Mouse (Mus musculus): Measurements from ENCODE around the gene Kcnk4. TPM values are rescaled to one million over a fixed set of nuclear protein-coding genes. Genes with fewer than 3 reads are reported as not detected.

Gene Kcnk4
- polyA plus RNA-seq, 1 experiment = 1.8 TPM

DNA sequence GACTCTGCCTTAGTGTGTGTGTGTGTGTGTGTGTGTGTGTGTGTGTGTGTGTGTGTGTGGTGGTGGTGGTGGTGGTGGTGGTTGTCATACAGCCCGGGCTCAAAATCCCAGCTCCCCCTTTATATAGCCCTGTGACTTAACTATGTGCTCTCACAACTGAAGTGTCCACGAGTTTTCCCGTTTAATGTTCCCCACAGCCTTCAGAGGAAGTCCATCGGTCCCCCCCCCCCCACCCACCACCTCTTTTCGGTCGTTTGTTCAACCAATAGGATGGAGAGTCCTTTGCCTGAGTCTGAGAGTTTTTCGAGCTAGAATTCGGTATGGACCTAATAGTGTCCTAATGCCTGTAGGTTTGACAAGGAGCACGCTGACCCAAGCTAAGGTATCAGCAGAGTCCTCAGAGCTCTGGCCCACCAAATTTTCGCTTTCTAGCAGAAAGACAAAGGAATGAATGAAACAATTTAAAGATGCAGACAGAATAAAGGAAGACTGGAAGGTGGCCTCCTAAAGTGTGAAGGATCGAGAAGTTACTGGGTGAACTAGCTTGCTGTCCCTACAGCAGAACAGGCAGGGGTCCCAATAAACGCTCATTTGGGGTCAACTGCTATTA is 39.4 kb upstream of the Kcnk4 start:
- H3K4me1 ChIP-seq (replicated peaks; ENCODE audit: control insufficient read depth, insufficient read depth, low read length) = peaks cover 44% of the 10 kb centered on the region
- TF ChIP-seq CTCF (IDR thresholded peaks at IDR 0.05; ENCODE audit: borderline replicate concordance, control insufficient read depth, extremely low read depth, insufficient read depth, low read length, poor library complexity) = no peak
- TF ChIP-seq POLR2A (IDR thresholded peaks at IDR 0.05; ENCODE audit: control insufficient read depth, extremely low read depth, insufficient read depth, low read length, poor library complexity) = no peak
- H3K4me3 ChIP-seq (ENCODE audit: control insufficient read depth, insufficient read depth, low read length) = no peak overlapping the region; the same call in 1 of the 2 replicates
- H3K36me3 ChIP-seq (ENCODE audit: control insufficient read depth, insufficient read depth, low read length) = peaks cover 6% of the 10 kb centered on the region; the same call in 1 of the 2 replicates
- H3K27me3 ChIP-seq (ENCODE audit: control insufficient read depth, insufficient read depth, low read length) = no peaks in the 10 kb centered on the region
- whole genome bisulfite sequencing = 43% methylated on average over 12 of the region's 12 CpGs
- DNase-seq = no peak
- H3K27ac ChIP-seq (ENCODE audit: control insufficient read depth, insufficient read depth, low read length) = no peak overlapping the region

DNA sequence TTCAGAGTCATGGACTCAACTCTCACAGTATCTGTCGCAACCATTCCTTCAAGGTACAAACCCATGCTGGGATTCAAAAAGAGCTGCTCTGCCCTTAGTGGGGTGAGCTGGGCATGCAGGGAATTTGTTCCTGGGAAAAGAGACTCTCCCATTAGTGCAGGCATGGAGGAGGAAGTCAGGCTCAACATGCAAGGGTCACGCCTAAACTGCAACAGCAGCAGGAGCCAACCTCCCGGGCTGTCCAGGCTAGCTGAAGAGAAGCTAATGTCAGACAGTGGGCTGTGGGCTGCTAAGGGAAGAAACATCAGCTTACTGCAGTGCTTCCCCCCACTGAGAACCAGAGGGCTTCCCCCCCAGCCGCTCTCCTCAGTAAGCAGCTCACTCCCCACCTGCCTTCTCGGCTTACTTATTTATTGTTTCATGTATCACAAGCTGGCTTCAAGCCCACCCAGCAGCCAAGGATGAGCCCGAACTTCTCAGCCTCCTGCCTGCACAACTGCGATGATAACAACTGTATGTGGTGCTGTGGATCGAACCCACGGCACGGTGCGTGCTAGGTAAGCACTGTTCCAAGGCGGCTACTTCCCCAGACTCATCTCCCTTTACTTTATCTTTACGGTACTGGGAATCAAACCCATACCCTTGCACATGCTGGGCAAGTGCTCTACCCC is 38.1 kb upstream of the Kcnk4 start:
- TF ChIP-seq POLR2A (IDR thresholded peaks at IDR 0.05; ENCODE audit: control insufficient read depth, extremely low read depth, insufficient read depth, low read length, poor library complexity) (no peak), CTCF (IDR thresholded peaks at IDR 0.05; ENCODE audit: borderline replicate concordance, control insufficient read depth, extremely low read depth, insufficient read depth, low read length, poor library complexity) (no peak)
- 88% methylated on average over 13 of the region's 13 CpGs for WGBS
- H3K27me3 ChIP-seq (ENCODE audit: control insufficient read depth, insufficient read depth, low read length) = no peaks in the 10 kb centered on the region
- H3K4me1 ChIP-seq (replicated peaks; ENCODE audit: control insufficient read depth, insufficient read depth, low read length) = peaks cover 40% of the 10 kb centered on the region
- H3K36me3 ChIP-seq (ENCODE audit: control insufficient read depth, insufficient read depth, low read length) = peaks cover under 1% of the 10 kb centered on the region; the same call in 1 of the 2 replicates
- DNase-seq = no peak
- H3K4me3 ChIP-seq (ENCODE audit: control insufficient read depth, insufficient read depth, low read length) = no peak overlapping the region
- no peak overlapping the region for H3K27ac ChIP-seq (ENCODE audit: control insufficient read depth, insufficient read depth, low read length)

DNA sequence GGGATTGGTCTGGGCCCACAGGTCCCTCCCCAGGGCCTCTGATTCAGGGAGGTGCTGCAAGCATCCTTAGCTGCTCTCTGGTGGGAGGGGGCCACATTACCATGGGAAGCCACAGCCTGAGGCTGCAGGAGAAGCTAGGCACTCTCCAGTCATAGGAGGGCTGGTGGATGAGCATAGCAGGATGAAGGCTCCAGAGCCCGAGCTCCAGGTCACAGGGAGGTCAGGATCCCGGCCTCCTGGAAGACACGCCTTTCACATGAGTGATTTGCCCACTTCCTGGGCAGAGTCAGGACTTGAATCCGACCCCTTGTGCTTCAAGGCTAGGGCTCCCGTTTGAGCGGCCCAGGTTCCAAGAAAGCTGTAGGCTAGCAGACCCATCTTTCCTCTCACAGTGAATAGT is 37.3 kb upstream of the Kcnk4 start:
- WGBS = 92% methylated on average over 6 of the region's 6 CpGs
- H3K4me3 ChIP-seq (ENCODE audit: control insufficient read depth, insufficient read depth, low read length) = no peak overlapping the region
- no peaks in the 10 kb centered on the region for H3K27me3 ChIP-seq (ENCODE audit: control insufficient read depth, insufficient read depth, low read length)
- H3K27ac ChIP-seq (ENCODE audit: control insufficient read depth, insufficient read depth, low read length) = no peak overlapping the region
- H3K4me1 ChIP-seq (replicated peaks; ENCODE audit: control insufficient read depth, insufficient read depth, low read length) = peaks cover 35% of the 10 kb centered on the region
- DNase-seq = no peak
- no peaks in the 10 kb centered on the region for H3K36me3 ChIP-seq (ENCODE audit: control insufficient read depth, insufficient read depth, low read length)
- TF ChIP-seq POLR2A (IDR thresholded peaks at IDR 0.05; ENCODE audit: control insufficient read depth, extremely low read depth, insufficient read depth, low read length, poor library complexity) (no peak), CTCF (IDR thresholded peaks at IDR 0.05; ENCODE audit: borderline replicate concordance, control insufficient read depth, extremely low read depth, insufficient read depth, low read length, poor library complexity) (no peak)

GRCm38 (mm10) chr19:6970460-6971085 is 36.3 kb upstream of the Kcnk4 start:
- no peak for DNase-seq
- H3K27me3 ChIP-seq (ENCODE audit: control insufficient read depth, insufficient read depth, low read length) = no peaks in the 10 kb centered on the region
- H3K4me1 ChIP-seq (replicated peaks; ENCODE audit: control insufficient read depth, insufficient read depth, low read length) = peaks cover 30% of the 10 kb centered on the region
- no peak overlapping the region for H3K4me3 ChIP-seq (ENCODE audit: control insufficient read depth, insufficient read depth, low read length)
- no peaks in the 10 kb centered on the region for H3K36me3 ChIP-seq (ENCODE audit: control insufficient read depth, insufficient read depth, low read length)
- H3K27ac ChIP-seq (ENCODE audit: control insufficient read depth, insufficient read depth, low read length) = no peak overlapping the region
- 51% methylated on average over 11 of the region's 11 CpGs for WGBS
- TF ChIP-seq CTCF (IDR thresholded peaks at IDR 0.05; ENCODE audit: borderline replicate concordance, control insufficient read depth, extremely low read depth, insufficient read depth, low read length, poor library complexity) (no peak), POLR2A (IDR thresholded peaks at IDR 0.05; ENCODE audit: control insufficient read depth, extremely low read depth, insufficient read depth, low read length, poor library complexity) (no peak)

- 2% methylated on average over 55 of the region's 55 CpGs for WGBS
- no peaks in the 10 kb centered on the region for H3K36me3 ChIP-seq (ENCODE audit: control insufficient read depth, insufficient read depth, low read length)
- H3K27ac ChIP-seq (ENCODE audit: control insufficient read depth, insufficient read depth, low read length) = no peak overlapping the region
- DNase-seq = peak; percentile 67
- TF ChIP-seq CTCF (IDR thresholded peaks at IDR 0.05; ENCODE audit: borderline replicate concordance, control insufficient read depth, extremely low read depth, insufficient read depth, low read length, poor library complexity) (peak; percentile 94), POLR2A (IDR thresholded peaks at IDR 0.05; ENCODE audit: control insufficient read depth, extremely low read depth, insufficient read depth, low read length, poor library complexity) (no peak)
- H3K4me3 ChIP-seq (ENCODE audit: control insufficient read depth, insufficient read depth, low read length) = peak overlapping the region; percentile 51
- H3K27me3 ChIP-seq (ENCODE audit: control insufficient read depth, insufficient read depth, low read length) = no peaks in the 10 kb centered on the region
- peaks cover 30% of the 10 kb centered on the region for H3K4me1 ChIP-seq (replicated peaks; ENCODE audit: control insufficient read depth, insufficient read depth, low read length)
Measured at GRCm38 (mm10) chr19:6969665-6970381, 35.5 kb upstream of the Kcnk4 start.

GRCm38 (mm10) chr19:6969291-6969664 is 35.0 kb upstream of the Kcnk4 start:
- no peaks in the 10 kb centered on the region for H3K36me3 ChIP-seq (ENCODE audit: control insufficient read depth, insufficient read depth, low read length)
- TF ChIP-seq POLR2A (IDR thresholded peaks at IDR 0.05; ENCODE audit: control insufficient read depth, extremely low read depth, insufficient read depth, low read length, poor library complexity) = no peak
- no peak for TF ChIP-seq CTCF (IDR thresholded peaks at IDR 0.05; ENCODE audit: borderline replicate concordance, control insufficient read depth, extremely low read depth, insufficient read depth, low read length, poor library complexity)
- 3% methylated on average over 20 of the region's 20 CpGs for WGBS
- no peaks in the 10 kb centered on the region for H3K27me3 ChIP-seq (ENCODE audit: control insufficient read depth, insufficient read depth, low read length)
- DNase-seq = no peak
- H3K4me3 ChIP-seq (ENCODE audit: control insufficient read depth, insufficient read depth, low read length) = peak overlapping the region; percentile 51
- H3K27ac ChIP-seq (ENCODE audit: control insufficient read depth, insufficient read depth, low read length) = no peak overlapping the region
- H3K4me1 ChIP-seq (replicated peaks; ENCODE audit: control insufficient read depth, insufficient read depth, low read length) = peaks cover 30% of the 10 kb centered on the region

All from thymus, adult 2 months (tissue).